Mouse (Mus musculus) neural tube, embryonic 13.5 days (tissue): Measurements from ENCODE around the gene Ammecr1. TPM values are rescaled to one million over a fixed set of nuclear protein-coding genes. Genes with fewer than 3 reads are reported as not detected.

Experiments used
- ATAC-seq: fragments of 200-750 bp; cut with Nextera tagmentation; 2 replicates; pipeline ENCODE4 v1.8.0; 2017; ENCODE audit warnings: low read depth, mild to moderate bottlenecking, moderate TSS enrichment, moderate library complexity
- H3K27ac ChIP-seq: fragments of 300-500 bp; sonication (generic); replicated peaks from 2 replicates; pipeline ENCODE4 v1.5.1; 2015; ENCODE audit warnings: moderate library complexity, mild to moderate bottlenecking, inconsistent platforms
- H3K27me3 ChIP-seq: fragments of 300-500 bp; sonication (generic); 2 replicates; pipeline ENCODE4 v1.6.1; 2015; ENCODE audit warnings: mild to moderate bottlenecking, inconsistent platforms
- H3K36me3 ChIP-seq: fragments of 300-500 bp; sonication (generic); 2 replicates; pipeline ENCODE4 v1.6.1; 2015; ENCODE audit warnings: mild to moderate bottlenecking, inconsistent platforms
- H3K4me1 ChIP-seq: fragments of 300-500 bp; sonication (generic); replicated peaks from 2 replicates; pipeline ENCODE4 v1.6.1; 2015; ENCODE audit warnings: inconsistent platforms
- H3K4me2 ChIP-seq: fragments of 300-500 bp; sonication (generic); 2 replicates; pipeline ENCODE4 v1.6.1; 2015; ENCODE audit warnings: inconsistent platforms, mild to moderate bottlenecking, moderate library complexity
- H3K4me3 ChIP-seq: fragments of 300-500 bp; sonication (generic); 2 replicates; pipeline ENCODE4 v1.5.1; 2015; ENCODE audit warnings: mild to moderate bottlenecking, inconsistent platforms
- H3K9ac ChIP-seq: fragments of 300-500 bp; sonication (generic); 2 replicates; pipeline ENCODE4 v1.6.1; 2015; ENCODE audit warnings: moderate library complexity, mild to moderate bottlenecking, inconsistent platforms
- H3K9me3 ChIP-seq: fragments of 300-500 bp; sonication (generic); 2 replicates; pipeline ENCODE4 v1.6.1; 2016; ENCODE audit warnings: inconsistent platforms
- WGBS: fragments of 180-500 bp; shearing (Covaris S2); methylation state at CpG from one replicate; pipeline ENCODE4 v1.1.7; 2015; 5-methylcytosine and 5-hydroxymethylcytosine counted together
- polyA plus RNA-seq: library from polyadenylated mRNA; unstranded; fragments of >200 nt; fragmentation: Nextera tagmentation; extraction: Ambion mirVana; gene quantifications from 2 replicates; pipeline ENCODE4 v1.2.1, GENCODE M21; 2015

The Ammecr1 gene
- 4.7 and 6.4 TPM in 2 replicates for polyA plus RNA-seq

- peak; percentile 95 for ATAC-seq
- H3K4me1 ChIP-seq: peaks cover 11% of the 10 kb centered on the region
- H3K36me3 ChIP-seq: no peaks in the 10 kb centered on the region
- no peaks in the 10 kb centered on the region for H3K9me3 ChIP-seq
- H3K4me3 ChIP-seq: peak within 1 kb of the TSS; percentile 71
- WGBS: 18% methylated on average over 83 of the region's 112 CpGs
- H3K4me2 ChIP-seq: peak within 1 kb of the TSS; percentile 64
- peak within 1 kb of the TSS; percentile 80 for H3K9ac ChIP-seq
- peaks cover 31% of the 10 kb centered on the region for H3K27me3 ChIP-seq
- H3K27ac ChIP-seq: peak within 1 kb of the TSS; percentile 94
Measured at GRCm38 (mm10) chrX:142966008-142966966, at the start of gene Ammecr1. Gene Ammecr1 (minus strand): TSS chrX:142966728.

GRCm38 (mm10) chrX:143014118-143014517, 47.6 kb upstream of the Ammecr1 start:
- Histone ChIP-seq H3K27me3 (peaks cover 27% of the 10 kb centered on the region), H3K36me3 (no peaks in the 10 kb centered on the region), H3K9me3 (no peaks in the 10 kb centered on the region), H3K9ac (no peak overlapping the region), H3K4me3 (no peak overlapping the region), H3K27ac (no peak overlapping the region), H3K4me2 (no peak overlapping the region), H3K4me1 (no peaks in the 10 kb centered on the region)
- 94% methylated on average over 3 of the region's 3 CpGs for WGBS
- no peak for ATAC-seq

GRCm38 (mm10) chrX:143012334-143012733, 45.8 kb upstream of the Ammecr1 start:
- Histone ChIP-seq H3K36me3 (no peaks in the 10 kb centered on the region), H3K9me3 (no peaks in the 10 kb centered on the region), H3K4me2 (no peak overlapping the region), H3K4me3 (no peak overlapping the region), H3K4me1 (no peaks in the 10 kb centered on the region), H3K9ac (no peak overlapping the region), H3K27me3 (peaks cover 22% of the 10 kb centered on the region), H3K27ac (no peak overlapping the region)
- 89% methylated on average over 3 of the region's 3 CpGs for WGBS
- ATAC-seq: no peak

GRCm38 (mm10) chrX:143011865-143012264, 45.3 kb upstream of the Ammecr1 start:
- H3K9ac ChIP-seq: no peak overlapping the region
- no peak overlapping the region for H3K4me3 ChIP-seq
- no peaks in the 10 kb centered on the region for H3K4me1 ChIP-seq
- H3K27ac ChIP-seq: no peak overlapping the region
- H3K27me3 ChIP-seq: peaks cover 22% of the 10 kb centered on the region
- H3K36me3 ChIP-seq: no peaks in the 10 kb centered on the region
- H3K4me2 ChIP-seq: no peak overlapping the region
- WGBS: 76% methylated on average over 4 of the region's 4 CpGs
- H3K9me3 ChIP-seq: no peaks in the 10 kb centered on the region
- ATAC-seq: no peak

GRCm38 (mm10) chrX:143004131-143004846, 37.8 kb upstream of the Ammecr1 start:
- no peak for ATAC-seq
- 76% methylated on average over 3 of the region's 3 CpGs for WGBS
- Histone ChIP-seq H3K36me3 (no peaks in the 10 kb centered on the region), H3K27me3 (peaks cover 19% of the 10 kb centered on the region), H3K9me3 (no peaks in the 10 kb centered on the region), H3K9ac (no peak overlapping the region), H3K4me1 (no peaks in the 10 kb centered on the region), H3K27ac (no peak overlapping the region), H3K4me2 (no peak overlapping the region), H3K4me3 (no peak overlapping the region)

- ATAC-seq: no peak
- 78% methylated on average over 1 of the region's 1 CpGs for WGBS
- Histone ChIP-seq H3K4me1 (no peaks in the 10 kb centered on the region), H3K27me3 (peaks cover 5% of the 10 kb centered on the region), H3K36me3 (no peaks in the 10 kb centered on the region), H3K9me3 (no peaks in the 10 kb centered on the region), H3K4me2 (no peak overlapping the region), H3K4me3 (no peak overlapping the region), H3K9ac (no peak overlapping the region), H3K27ac (no peak overlapping the region)
Measured at GRCm38 (mm10) chrX:142997214-142997613, 30.7 kb upstream of the Ammecr1 start.

- H3K4me1 ChIP-seq: no peaks in the 10 kb centered on the region
- no peak for ATAC-seq
- H3K9ac ChIP-seq: no peak overlapping the region
- no peaks in the 10 kb centered on the region for H3K9me3 ChIP-seq
- no peak overlapping the region for H3K4me2 ChIP-seq
- H3K27ac ChIP-seq: no peak overlapping the region
- no peak overlapping the region for H3K4me3 ChIP-seq
- 58% methylated on average over 2 of the region's 2 CpGs for WGBS
- H3K27me3 ChIP-seq: peaks cover 3% of the 10 kb centered on the region; the same call in 1 of the 2 replicates
- H3K36me3 ChIP-seq: no peaks in the 10 kb centered on the region
Measured at GRCm38 (mm10) chrX:142994514-142994913, 28.0 kb upstream of the Ammecr1 start.

- no peaks in the 10 kb centered on the region for H3K9me3 ChIP-seq
- no peak for ATAC-seq
- no peak overlapping the region for H3K4me2 ChIP-seq
- no peak overlapping the region for H3K27ac ChIP-seq
- H3K27me3 ChIP-seq: peaks cover 42% of the 10 kb centered on the region
- no peaks in the 10 kb centered on the region for H3K36me3 ChIP-seq
- no peak overlapping the region for H3K9ac ChIP-seq
- WGBS: 87% methylated on average over 3 of the region's 3 CpGs
- no peak overlapping the region for H3K4me3 ChIP-seq
- H3K4me1 ChIP-seq: no peaks in the 10 kb centered on the region
Measured at GRCm38 (mm10) chrX:142984170-142984569, 17.6 kb upstream of the Ammecr1 start.

GRCm38 (mm10) chrX:142983638-142984037, 17.1 kb upstream of the Ammecr1 start:
- no peaks in the 10 kb centered on the region for H3K36me3 ChIP-seq
- H3K4me2 ChIP-seq: no peak overlapping the region
- H3K27ac ChIP-seq: no peak overlapping the region
- peaks cover 42% of the 10 kb centered on the region for H3K27me3 ChIP-seq
- no peak overlapping the region for H3K9ac ChIP-seq
- ATAC-seq: no peak
- H3K9me3 ChIP-seq: no peaks in the 10 kb centered on the region
- 68% methylated on average over 6 of the region's 6 CpGs for WGBS
- no peaks in the 10 kb centered on the region for H3K4me1 ChIP-seq
- no peak overlapping the region for H3K4me3 ChIP-seq

- Histone ChIP-seq H3K4me2 (no peak overlapping the region), H3K9ac (no peak overlapping the region), H3K9me3 (no peaks in the 10 kb centered on the region), H3K36me3 (no peaks in the 10 kb centered on the region), H3K4me3 (no peak overlapping the region), H3K27ac (no peak overlapping the region), H3K4me1 (no peaks in the 10 kb centered on the region), H3K27me3 (peaks cover 37% of the 10 kb centered on the region)
- no peak for ATAC-seq
- 93% methylated on average over 3 of the region's 3 CpGs for WGBS
Measured at GRCm38 (mm10) chrX:142981530-142982130, 15.1 kb upstream of the Ammecr1 start.

GRCm38 (mm10) chrX:142980855-142981529, 14.5 kb upstream of the Ammecr1 start:
- WGBS: 76% methylated on average over 2 of the region's 2 CpGs
- H3K27ac ChIP-seq: no peak overlapping the region
- H3K4me2 ChIP-seq: no peak overlapping the region
- no peaks in the 10 kb centered on the region for H3K36me3 ChIP-seq
- H3K9ac ChIP-seq: no peak overlapping the region
- no peak for ATAC-seq
- H3K27me3 ChIP-seq: peaks cover 40% of the 10 kb centered on the region
- no peak overlapping the region for H3K4me3 ChIP-seq
- H3K9me3 ChIP-seq: no peaks in the 10 kb centered on the region
- no peaks in the 10 kb centered on the region for H3K4me1 ChIP-seq
